Mouse (Mus musculus) ES-E14 (cell line): Measurements from ENCODE around the gene Actl10. TPM values are rescaled to one million over a fixed set of nuclear protein-coding genes. Genes with fewer than 3 reads are reported as not detected.
A peak's percentile ranks its signal among the peaks of the same experiment; 100 is the strongest.

Experiments
- DNase-seq: peaks from one replicate; pipeline ENCODE4 v3.0.0-alpha.2; 2013; ENCODE audit warnings: low read depth, low spot score
- H3K27ac ChIP-seq: 2 replicates; pipeline ENCODE4 v1.5.1; 2012; ENCODE audit warnings: low read depth, mild to moderate bottlenecking, low read length, moderate library complexity, mixed read lengths; ENCODE audit not compliant: poor library complexity, insufficient read depth, severe bottlenecking
- H3K36me3 ChIP-seq: 2 replicates; pipeline ENCODE4 v1.6.1; 2012; ENCODE audit warnings: mild to moderate bottlenecking, low read length, moderate library complexity, mixed read lengths; ENCODE audit not compliant: control insufficient read depth, poor library complexity, insufficient read depth, severe bottlenecking
- H3K4me1 ChIP-seq, 2 experiments: fragments of 150-350 bp in 1 of 2; sonication (generic) in 1 of 2; 2 replicates each; pipeline ENCODE4 v1.6.1; 2012; ENCODE audit warnings: low read length in 2 of 2, mild to moderate bottlenecking in 1 of 2, mixed read lengths in 1 of 2; ENCODE audit not compliant: control insufficient read depth in 2 of 2, insufficient read depth in 2 of 2, poor library complexity in 1 of 2
- H3K4me3 ChIP-seq, 2 experiments: fragments of 150-350 bp in 1 of 2; sonication (generic) in 1 of 2; 2 replicates each; pipeline ENCODE4 v1.5.1; 2012; ENCODE audit warnings: low read length in 2 of 2, low read depth in 1 of 2, mild to moderate bottlenecking in 1 of 2, mixed read lengths in 1 of 2; ENCODE audit not compliant: insufficient read depth in 1 of 2, poor library complexity in 1 of 2, severe bottlenecking in 1 of 2
- H3K9ac ChIP-seq: 2 replicates; pipeline ENCODE4 v1.6.1; 2012; ENCODE audit warnings: low read depth, mild to moderate bottlenecking, low read length, mixed read lengths; ENCODE audit not compliant: poor library complexity, insufficient read depth, severe bottlenecking
- H3K9me3 ChIP-seq: fragments of 150-350 bp; sonication (generic); 2 replicates; pipeline ENCODE4 v1.6.1; 2012; ENCODE audit warnings: low read depth, mild to moderate bottlenecking, low read length; ENCODE audit not compliant: control insufficient read depth, insufficient read depth
- CHD2 ChIP-seq: IDR thresholded peaks from 2 replicates; pipeline ENCODE4 v1.6.1; 2014; ENCODE audit warnings: mild to moderate bottlenecking, low read depth, low read length, inconsistent platforms
- HCFC1 ChIP-seq: IDR thresholded peaks from 2 replicates; pipeline ENCODE4 v1.6.1; 2012; ENCODE audit warnings: low read length, inconsistent platforms, borderline replicate concordance; ENCODE audit not compliant: insufficient read depth
- MAFK ChIP-seq: IDR thresholded peaks from 2 replicates; pipeline ENCODE4 v1.6.1; 2014; ENCODE audit warnings: mild to moderate bottlenecking, low read depth, low read length, inconsistent platforms; ENCODE audit not compliant: insufficient read depth
- ZC3H11A ChIP-seq: IDR thresholded peaks from 2 replicates; pipeline ENCODE4 v1.6.1; 2012; ENCODE audit warnings: low read depth, mild to moderate bottlenecking, inconsistent platforms, low read length, borderline replicate concordance
- ZNF384 ChIP-seq: IDR thresholded peaks from 2 replicates; pipeline ENCODE4 v1.6.1; 2012; ENCODE audit warnings: low read depth, low read length, inconsistent platforms
- in situ Hi-C, 2 experiments: fragments of 600-800 bp; cut with MboI; formaldehyde crosslinking; loops; one replicate each; pipeline ENCODE4 v1.15.1; 2025; ENCODE audit warnings: low sequenced_read_pairs in 2 of 2, inconsistent platforms in 1 of 2; ENCODE audit not compliant: unreplicated experiment in 2 of 2
- total RNA-seq: library from RNA; depleted of rRNA; stranded (reverse); fragments of 300-350 nt; gene quantifications from 2 replicates; pipeline ENCODE4 v1.2.3, GENCODE M21; 2012

Gene Actl10
- total RNA-seq, 1 experiment = 0.45 TPM

- peaks cover 2% of the 10 kb centered on the region; the same call in 1 of the 2 replicates for H3K36me3 ChIP-seq
- DNase-seq = no peak
- peak overlapping the region; percentile 38 to 95; a peak in 2 of 4 replicates for H3K4me3 ChIP-seq
- H3K27ac ChIP-seq = no peak overlapping the region
- no peaks in the 10 kb centered on the region for H3K9me3 ChIP-seq
- peak overlapping the region; percentile 35; the same call in 1 of the 2 replicates for H3K9ac ChIP-seq
- in situ Hi-C loops = no loop called here
- peaks cover 11 to 27% of the 10 kb centered on the region in 2 experiments for H3K4me1 ChIP-seq
- TF ChIP-seq HCFC1 (no peak), MAFK (no peak), CHD2 (no peak)
Measured at GRCm38 (mm10) chr2:154570666-154571065, 19.1 kb downstream of the Actl10 start.

- peaks cover 11 to 25% of the 10 kb centered on the region in 2 experiments for H3K4me1 ChIP-seq
- H3K27ac ChIP-seq = no peak overlapping the region
- TF ChIP-seq HCFC1 (no peak), ZNF384 (no peak), ZC3H11A (no peak), CHD2 (no peak), MAFK (no peak)
- in situ Hi-C loops = no loop called here
- H3K36me3 ChIP-seq = peaks cover 2% of the 10 kb centered on the region; the same call in 1 of the 2 replicates
- H3K4me3 ChIP-seq = no peak overlapping the region
- H3K9me3 ChIP-seq = no peaks in the 10 kb centered on the region
- H3K9ac ChIP-seq = no peak overlapping the region
- no peak for DNase-seq
Measured at GRCm38 (mm10) chr2:154571266-154571665, 19.7 kb downstream of the Actl10 start.

GRCm38 (mm10) chr2:154571976-154572375 lies 20.4 kb downstream of the Actl10 start:
- in situ Hi-C loops = no loop called here
- no peak for TF ChIP-seq CHD2
- no peak for TF ChIP-seq ZNF384
- TF ChIP-seq ZC3H11A = no peak
- no peak for TF ChIP-seq MAFK
- Histone ChIP-seq H3K4me1 (peaks cover 12 to 26% of the 10 kb centered on the region in 2 experiments), H3K9me3 (no peaks in the 10 kb centered on the region), H3K27ac (no peak overlapping the region), H3K9ac (no peak overlapping the region), H3K4me3 (no peak overlapping the region), H3K36me3 (peaks cover 2% of the 10 kb centered on the region; the same call in 1 of the 2 replicates)
- DNase-seq = no peak

GRCm38 (mm10) chr2:154572996-154573395 lies 21.4 kb downstream of the Actl10 start:
- no peak overlapping the region for H3K27ac ChIP-seq

GRCm38 (mm10) chr2:154574271-154574670 lies 22.7 kb downstream of the Actl10 start:
- in situ Hi-C loops = no loop called here
- H3K4me3 ChIP-seq = no peak overlapping the region
- H3K36me3 ChIP-seq = no peaks in the 10 kb centered on the region
- peaks cover 11 to 24% of the 10 kb centered on the region in 2 experiments for H3K4me1 ChIP-seq
- TF ChIP-seq MAFK (no peak), ZNF384 (no peak), HCFC1 (no peak), ZC3H11A (no peak), CHD2 (no peak)
- no peak overlapping the region for H3K9ac ChIP-seq
- H3K27ac ChIP-seq = no peak overlapping the region
- DNase-seq = no peak
- H3K9me3 ChIP-seq = no peaks in the 10 kb centered on the region

More at GRCm38 (mm10) chr2:154572996-154573395, 21.4 kb downstream of the Actl10 start:
- H3K4me1 ChIP-seq = peaks cover 14 to 29% of the 10 kb centered on the region in 2 experiments
- H3K9ac ChIP-seq = no peak overlapping the region
- DNase-seq = no peak
- in situ Hi-C loops = no loop called here
- no peak for TF ChIP-seq ZNF384
- TF ChIP-seq HCFC1 = no peak
- no peak for TF ChIP-seq CHD2
- no peak for TF ChIP-seq MAFK
- TF ChIP-seq ZC3H11A = no peak
- H3K36me3 ChIP-seq = peaks cover 2% of the 10 kb centered on the region; the same call in 1 of the 2 replicates
- H3K9me3 ChIP-seq = no peaks in the 10 kb centered on the region
- no peak overlapping the region for H3K4me3 ChIP-seq
